Mouse (Mus musculus) erythroblast, embryonic 14.5 days (primary cell): ENCODE measurements around the gene Hipk2.

Source experiments
- GATA1 ChIP-seq: IDR thresholded peaks from 2 replicates; pipeline ENCODE4 v1.6.1; 2012; ENCODE audit warnings: low read length, inconsistent platforms, mixed read lengths
- TAL1 ChIP-seq: IDR thresholded peaks from 3 replicates; pipeline ENCODE4 v1.6.1; 2012; ENCODE audit warnings: low read length, inconsistent platforms, mixed read lengths

DNA sequence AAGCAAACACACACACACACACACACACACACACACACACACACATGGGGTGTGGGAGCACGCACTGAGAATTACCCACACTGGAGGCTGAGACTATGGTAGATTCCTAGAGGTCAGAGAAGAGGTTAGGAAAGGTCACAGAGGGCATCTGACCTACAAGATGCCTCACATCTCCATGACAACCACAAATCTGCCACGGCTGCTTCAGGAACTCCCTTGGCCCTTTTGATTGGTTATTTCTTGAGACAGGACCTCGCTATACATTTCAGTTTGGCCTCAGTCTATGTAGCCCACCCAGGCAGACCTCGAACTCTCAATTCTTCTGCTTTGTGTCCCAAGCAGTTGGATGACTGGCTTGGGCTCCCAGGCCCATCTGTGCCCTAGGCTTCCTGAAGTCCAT lies 214.3 kb downstream of the Hipk2 start:
- TF ChIP-seq TAL1 (no peak), GATA1 (no peak)
